Mouse (Mus musculus) kidney, postnatal 14 days (tissue): ENCODE measurements at regions not wholly inside any gene's neighbourhood (a gene's known extent, or its start where the extent isn't known, plus 50 kb on each side); places are given as distances from the start of the nearest gene placed in this dataset.

Experiments used
- DNase-seq: peaks from one replicate; pipeline ENCODE4 v3.0.0; 2022; ENCODE audit warnings: mixed read lengths

- no peak for DNase-seq
Observed at GRCm38 (mm10) chr6:138956461-138957072, 298.2 kb upstream of the Igbp1b start.

GRCm38 (mm10) chr6:138950888-138951287, 292.5 kb upstream of the Igbp1b start:
- DNase-seq = no peak

- DNase-seq = no peak
Observed at GRCm38 (mm10) chr6:138946632-138947031, 288.3 kb upstream of the Igbp1b start.

- DNase-seq = no peak
Observed at GRCm38 (mm10) chr6:138945432-138945831, 287.1 kb upstream of the Igbp1b start.

GRCm38 (mm10) chr6:138920161-138920560, 261.8 kb upstream of the Igbp1b start:
- DNase-seq = no peak

GRCm38 (mm10) chr6:138919531-138919930, 261.2 kb upstream of the Igbp1b start:
- DNase-seq = peak; percentile 7

- no peak for DNase-seq
Observed at GRCm38 (mm10) chr6:138914981-138915380, 256.6 kb upstream of the Igbp1b start.

GRCm38 (mm10) chr6:138873610-138874009, 215.3 kb upstream of the Igbp1b start:
- DNase-seq = no peak

- no peak for DNase-seq
Observed at GRCm38 (mm10) chr6:138872495-138873415, 214.4 kb upstream of the Igbp1b start.

- DNase-seq = no peak
Observed at GRCm38 (mm10) chr6:138838043-138838442, 179.7 kb upstream of the Igbp1b start.

- DNase-seq = no peak
Observed at GRCm38 (mm10) chr6:138834876-138835275, 176.5 kb upstream of the Igbp1b start.

GRCm38 (mm10) chr6:138801835-138802234, 143.5 kb upstream of the Igbp1b start:
- DNase-seq = no peak

- no peak for DNase-seq
Observed at GRCm38 (mm10) chr6:138800836-138801740, 142.7 kb upstream of the Igbp1b start.

GRCm38 (mm10) chr6:138794706-138795105, 136.4 kb upstream of the Igbp1b start:
- no peak for DNase-seq

GRCm38 (mm10) chr6:138792802-138793201, 134.5 kb upstream of the Igbp1b start:
- no peak for DNase-seq

GRCm38 (mm10) chr6:138782907-138783306, 124.6 kb upstream of the Igbp1b start:
- DNase-seq = no peak

- no peak for DNase-seq
Observed at GRCm38 (mm10) chr6:138782470-138782869, 124.1 kb upstream of the Igbp1b start.

- no peak for DNase-seq
Observed at GRCm38 (mm10) chr6:138761991-138762390, 103.6 kb upstream of the Igbp1b start.

- DNase-seq = no peak
Observed at GRCm38 (mm10) chr6:138754955-138755303, 96.6 kb upstream of the Igbp1b start.

GRCm38 (mm10) chr6:138754302-138754954, 96.1 kb upstream of the Igbp1b start:
- DNase-seq = no peak

GRCm38 (mm10) chr6:138717698-138718097, 59.4 kb upstream of the Igbp1b start:
- DNase-seq = no peak
